Mouse (Mus musculus) myocyte (in vitro differentiated cells): ENCODE data around the gene Crp. TPM values are rescaled to one million over a fixed set of nuclear protein-coding genes. Genes with fewer than 3 reads are reported as not detected.

ENCODE experiments used
- H3K27me3 ChIP-seq: one replicate; pipeline ENCODE4 v1.6.1; 2011; ENCODE audit not compliant: control insufficient read depth, insufficient read depth, insufficient read length
- H3K36me3 ChIP-seq: one replicate; pipeline ENCODE4 v1.6.1; 2011; ENCODE audit not compliant: control insufficient read depth, insufficient read depth
- H3K4me2 ChIP-seq: one replicate; pipeline ENCODE4 v1.6.1; 2011; ENCODE audit warnings: low read depth, control low read depth
- H3K4me3 ChIP-seq: one replicate; pipeline ENCODE4 v1.5.1; 2011; ENCODE audit warnings: mild to moderate bottlenecking, control low read depth, moderate library complexity
- H3K79me2 ChIP-seq: one replicate; pipeline ENCODE4 v1.6.1; 2011; ENCODE audit not compliant: control insufficient read depth, insufficient read depth
- H3ac ChIP-seq: one replicate; pipeline ENCODE4 v1.6.1; 2011; ENCODE audit not compliant: control insufficient read depth, insufficient read length
- CEBPB ChIP-seq: IDR thresholded peaks from 2 replicates; pipeline ENCODE4 v1.6.1; 2011; ENCODE audit warnings: mild to moderate bottlenecking, moderate library complexity; ENCODE audit not compliant: poor library complexity, insufficient read depth, severe bottlenecking
- E2F4 ChIP-seq: IDR thresholded peaks from one replicate; pipeline ENCODE4 v1.6.1; 2011; ENCODE audit warnings: mild to moderate bottlenecking, control low read depth, moderate library complexity; ENCODE audit not compliant: insufficient read depth
- MAX ChIP-seq: IDR thresholded peaks from one replicate; pipeline ENCODE4 v1.6.1; 2011; ENCODE audit warnings: low read depth, mild to moderate bottlenecking, control low read depth
- MYOD1 ChIP-seq, 3 experiments: IDR thresholded peaks; one replicate each; pipeline ENCODE4 v1.6.1; 2011; ENCODE audit warnings: control low read depth in 2 of 3, low read depth in 2 of 3, mild to moderate bottlenecking in 2 of 3, moderate library complexity in 1 of 3; ENCODE audit not compliant: insufficient read length in 2 of 3, control insufficient read depth in 1 of 3
- MYOG ChIP-seq, 3 experiments: IDR thresholded peaks; one replicate each; pipeline ENCODE4 v1.6.1; 2011; ENCODE audit warnings: control low read depth in 2 of 3, low read depth in 2 of 3, mild to moderate bottlenecking in 2 of 3; ENCODE audit not compliant: insufficient read length in 2 of 3, control insufficient read depth in 1 of 3, insufficient read depth in 1 of 3
- POLR2A ChIP-seq: IDR thresholded peaks from one replicate; pipeline ENCODE4 v1.6.1; 2011; ENCODE audit warnings: low read depth, mild to moderate bottlenecking, control low read depth, moderate library complexity; ENCODE audit not compliant: insufficient read length
- POLR2AphosphoS2 ChIP-seq: IDR thresholded peaks from one replicate; pipeline ENCODE4 v1.6.1; 2011; ENCODE audit warnings: low read depth, control low read depth; ENCODE audit not compliant: insufficient read length
- REST ChIP-seq: IDR thresholded peaks from one replicate; pipeline ENCODE4 v1.6.1; 2011; ENCODE audit warnings: mild to moderate bottlenecking, control low read depth, moderate library complexity; ENCODE audit not compliant: insufficient read depth, insufficient read length
- SRF ChIP-seq: IDR thresholded peaks from one replicate; pipeline ENCODE4 v1.6.1; 2011; ENCODE audit warnings: low read depth; ENCODE audit not compliant: control insufficient read depth, insufficient read length
- TCF12 ChIP-seq: IDR thresholded peaks from one replicate; pipeline ENCODE4 v1.6.1; 2011; ENCODE audit warnings: mild to moderate bottlenecking, control low read depth; ENCODE audit not compliant: poor library complexity, insufficient read depth, severe bottlenecking
- TCF3 ChIP-seq: IDR thresholded peaks from one replicate; pipeline ENCODE4 v1.6.1; 2011; ENCODE audit warnings: low read depth, control low read depth; ENCODE audit not compliant: insufficient read length
- USF1 ChIP-seq: IDR thresholded peaks from one replicate; pipeline ENCODE4 v1.6.1; 2011; ENCODE audit warnings: low read depth, mild to moderate bottlenecking, control low read depth, moderate library complexity
- polyA plus RNA-seq: library from polyadenylated mRNA; unstranded; fragments of >200 nt; fragmentation: generic; extraction: Trizol; gene quantifications from one replicate; pipeline ENCODE4 v1.2.1, GENCODE M21; 2012; ENCODE audit warnings: missing spikeins

Crp gene
- polyA plus RNA-seq, 1 experiment = not detected

GRCm38 (mm10) chr1:172709788-172710350, 12.0 kb downstream of the Crp start:
- no peak for TF ChIP-seq TCF12
- no peak for TF ChIP-seq USF1
- TF ChIP-seq SRF = no peak
- TF ChIP-seq POLR2A = no peak
- TF ChIP-seq MYOD1 (IDR thresholded peaks at IDR 0.05; ENCODE audit: control insufficient read depth in 1 of 3, insufficient read length in 2 of 3, low read depth in 2 of 3) = no peak
- no peak for TF ChIP-seq TCF3
- no peak for TF ChIP-seq MYOG (IDR thresholded peaks at IDR 0.05; ENCODE audit: control insufficient read depth in 1 of 3, insufficient read depth in 1 of 3, insufficient read length in 2 of 3, low read depth in 2 of 3)
- no peak for TF ChIP-seq E2F4
- no peak for TF ChIP-seq POLR2AphosphoS2
- TF ChIP-seq MAX = no peak
- no peak for TF ChIP-seq CEBPB
- TF ChIP-seq REST = no peak
- H3ac ChIP-seq = no peak overlapping the region
- H3K79me2 ChIP-seq = no peaks in the 10 kb centered on the region
- H3K36me3 ChIP-seq = no peaks in the 10 kb centered on the region
- H3K4me3 ChIP-seq = no peak overlapping the region
- no peak overlapping the region for H3K4me2 ChIP-seq
- H3K27me3 ChIP-seq = no peaks in the 10 kb centered on the region

- Histone ChIP-seq H3K79me2 (no peaks in the 10 kb centered on the region), H3K4me3 (no peak overlapping the region), H3K36me3 (no peaks in the 10 kb centered on the region), H3K4me2 (no peak overlapping the region), H3ac (no peak overlapping the region), H3K27me3 (no peaks in the 10 kb centered on the region)
- TF ChIP-seq POLR2AphosphoS2 = no peak
- no peak for TF ChIP-seq CEBPB
- TF ChIP-seq MYOG (IDR thresholded peaks at IDR 0.05; ENCODE audit: control insufficient read depth in 1 of 3, insufficient read depth in 1 of 3, insufficient read length in 2 of 3, low read depth in 2 of 3) = no peak
- no peak for TF ChIP-seq MAX
- TF ChIP-seq POLR2A = no peak
- TF ChIP-seq SRF = no peak
- TF ChIP-seq MYOD1 (IDR thresholded peaks at IDR 0.05; ENCODE audit: control insufficient read depth in 1 of 3, insufficient read length in 2 of 3, low read depth in 2 of 3) = no peak
- no peak for TF ChIP-seq E2F4
- no peak for TF ChIP-seq TCF3
- no peak for TF ChIP-seq TCF12
- TF ChIP-seq USF1 = no peak
- no peak for TF ChIP-seq REST
Observed at GRCm38 (mm10) chr1:172711396-172711795, 13.5 kb downstream of the Crp start.

- Histone ChIP-seq H3K36me3 (no peaks in the 10 kb centered on the region), H3K79me2 (no peaks in the 10 kb centered on the region), H3ac (no peak overlapping the region), H3K4me3 (no peak overlapping the region), H3K4me2 (no peak overlapping the region), H3K27me3 (no peaks in the 10 kb centered on the region)
- TF ChIP-seq TCF3 (no peak), USF1 (no peak), REST (no peak), TCF12 (no peak), E2F4 (no peak), CEBPB (no peak), MYOD1 (IDR thresholded peaks at IDR 0.05; ENCODE audit: control insufficient read depth in 1 of 3, insufficient read length in 2 of 3, low read depth in 2 of 3) (no peak), POLR2A (no peak), MYOG (IDR thresholded peaks at IDR 0.05; ENCODE audit: control insufficient read depth in 1 of 3, insufficient read depth in 1 of 3, insufficient read length in 2 of 3, low read depth in 2 of 3) (no peak), MAX (no peak), SRF (no peak), POLR2AphosphoS2 (no peak)
Observed at GRCm38 (mm10) chr1:172711962-172712361, 14.1 kb downstream of the Crp start.

GRCm38 (mm10) chr1:172751241-172751640, 53.4 kb downstream of the Crp start:
- TF ChIP-seq MYOG (IDR thresholded peaks at IDR 0.05; ENCODE audit: control insufficient read depth in 1 of 3, insufficient read depth in 1 of 3, insufficient read length in 2 of 3, low read depth in 2 of 3) (no peak), E2F4 (no peak), POLR2A (no peak), TCF3 (no peak), MYOD1 (IDR thresholded peaks at IDR 0.05; ENCODE audit: control insufficient read depth in 1 of 3, insufficient read length in 2 of 3, low read depth in 2 of 3) (no peak), TCF12 (no peak), CEBPB (no peak), POLR2AphosphoS2 (no peak), SRF (no peak)
- no peaks in the 10 kb centered on the region for H3K27me3 ChIP-seq
- H3K36me3 ChIP-seq = no peaks in the 10 kb centered on the region
- no peak overlapping the region for H3K4me2 ChIP-seq
- no peaks in the 10 kb centered on the region for H3K79me2 ChIP-seq
- no peak overlapping the region for H3K4me3 ChIP-seq
- no peak overlapping the region for H3ac ChIP-seq

- Histone ChIP-seq H3K4me3 (no peak overlapping the region), H3K27me3 (no peaks in the 10 kb centered on the region), H3K36me3 (no peaks in the 10 kb centered on the region), H3ac (no peak overlapping the region), H3K4me2 (no peak overlapping the region), H3K79me2 (no peaks in the 10 kb centered on the region)
- TF ChIP-seq USF1 (no peak), MYOD1 (IDR thresholded peaks at IDR 0.05; ENCODE audit: control insufficient read depth in 1 of 3, insufficient read length in 2 of 3, low read depth in 2 of 3) (no peak), REST (no peak), MYOG (IDR thresholded peaks at IDR 0.05; ENCODE audit: control insufficient read depth in 1 of 3, insufficient read depth in 1 of 3, insufficient read length in 2 of 3, low read depth in 2 of 3) (no peak), MAX (no peak), POLR2AphosphoS2 (no peak), CEBPB (no peak), E2F4 (no peak), TCF3 (no peak), TCF12 (no peak), SRF (no peak), POLR2A (no peak)
Observed at GRCm38 (mm10) chr1:172755151-172755550, 57.3 kb downstream of the Crp start.
